Mouse (Mus musculus): Measurements from ENCODE around the gene Pla2g6. TPM values are rescaled to one million over a fixed set of nuclear protein-coding genes. Genes with fewer than 3 reads are reported as not detected.

Pla2g6 gene
- polyA plus RNA-seq, 1 experiment from 2014 or later = 12.7 TPM

GRCm38 (mm10) chr15:79360371-79360770 is 32.2 kb upstream of the Pla2g6 start:
- H3K27me3 ChIP-seq = peaks cover 7% of the 10 kb centered on the region; the same call in 1 of the 2 replicates
- H3K9me3 ChIP-seq = no peaks in the 10 kb centered on the region
- H3K36me3 ChIP-seq = peaks cover 45% of the 10 kb centered on the region
- peak overlapping the region; percentile 61 for H3K27ac ChIP-seq
- no peak for ATAC-seq (ENCODE audit: low FRiP score, low read depth)
- H3K9ac ChIP-seq = 0 out of 2 replicates have a peak overlapping the region, but pooled peaks have one; percentile 13
- peak overlapping the region; percentile 21 for H3K4me2 ChIP-seq (replicated peaks)
- no peak overlapping the region for H3K4me3 ChIP-seq
- WGBS = 52% methylated on average over 7 of the region's 7 CpGs
- peaks cover 44% of the 10 kb centered on the region for H3K4me1 ChIP-seq

DNA sequence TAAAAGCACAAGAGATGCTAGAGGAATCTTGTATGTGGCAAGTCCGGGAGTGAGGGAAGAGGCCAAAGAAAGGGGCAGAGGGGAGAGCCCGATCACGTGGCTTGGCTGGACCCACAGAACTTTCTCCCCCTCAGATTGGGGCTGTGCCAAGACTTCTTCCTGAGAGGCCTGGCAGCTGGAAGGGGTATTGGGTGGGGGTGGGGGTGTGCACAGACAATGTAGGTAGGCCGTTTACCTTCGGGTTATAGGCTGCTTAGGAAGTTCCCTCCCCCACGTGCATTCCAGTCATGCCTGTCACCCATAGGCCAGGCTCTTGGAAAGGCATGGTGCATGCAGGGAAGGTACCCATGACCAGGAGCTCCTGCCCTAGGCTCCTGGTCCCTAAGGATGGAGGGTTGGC is 31.8 kb upstream of the Pla2g6 start:
- ATAC-seq (ENCODE audit: low FRiP score, low read depth) = no peak
- no peaks in the 10 kb centered on the region for H3K9me3 ChIP-seq
- no peak overlapping the region for H3K4me3 ChIP-seq
- H3K36me3 ChIP-seq = peaks cover 41% of the 10 kb centered on the region
- WGBS = 32% methylated on average over 6 of the region's 6 CpGs
- H3K27me3 ChIP-seq = peaks cover 7% of the 10 kb centered on the region; the same call in 1 of the 2 replicates
- peak overlapping the region; percentile 21 for H3K4me2 ChIP-seq (replicated peaks)
- peak overlapping the region; percentile 61 for H3K27ac ChIP-seq
- peak overlapping the region; percentile 13; the same call in 1 of the 2 replicates for H3K9ac ChIP-seq
- peaks cover 44% of the 10 kb centered on the region for H3K4me1 ChIP-seq

GRCm38 (mm10) chr15:79357974-79358690 is 29.9 kb upstream of the Pla2g6 start:
- WGBS = 42% methylated on average over 12 of the region's 12 CpGs
- peak; percentile 21 for ATAC-seq (ENCODE audit: low FRiP score, low read depth)
- no peak overlapping the region; the same call in 1 of the 2 replicates for H3K9ac ChIP-seq
- no peaks in the 10 kb centered on the region for H3K9me3 ChIP-seq
- peak overlapping the region; percentile 99 for H3K4me2 ChIP-seq (replicated peaks)
- H3K27ac ChIP-seq = peak overlapping the region; percentile 52; the same call in 1 of the 2 replicates
- peak overlapping the region; percentile 50 for H3K4me3 ChIP-seq
- H3K36me3 ChIP-seq = peaks cover 23% of the 10 kb centered on the region
- peaks cover 7% of the 10 kb centered on the region; the same call in 1 of the 2 replicates for H3K27me3 ChIP-seq
- peaks cover 44% of the 10 kb centered on the region for H3K4me1 ChIP-seq

DNA sequence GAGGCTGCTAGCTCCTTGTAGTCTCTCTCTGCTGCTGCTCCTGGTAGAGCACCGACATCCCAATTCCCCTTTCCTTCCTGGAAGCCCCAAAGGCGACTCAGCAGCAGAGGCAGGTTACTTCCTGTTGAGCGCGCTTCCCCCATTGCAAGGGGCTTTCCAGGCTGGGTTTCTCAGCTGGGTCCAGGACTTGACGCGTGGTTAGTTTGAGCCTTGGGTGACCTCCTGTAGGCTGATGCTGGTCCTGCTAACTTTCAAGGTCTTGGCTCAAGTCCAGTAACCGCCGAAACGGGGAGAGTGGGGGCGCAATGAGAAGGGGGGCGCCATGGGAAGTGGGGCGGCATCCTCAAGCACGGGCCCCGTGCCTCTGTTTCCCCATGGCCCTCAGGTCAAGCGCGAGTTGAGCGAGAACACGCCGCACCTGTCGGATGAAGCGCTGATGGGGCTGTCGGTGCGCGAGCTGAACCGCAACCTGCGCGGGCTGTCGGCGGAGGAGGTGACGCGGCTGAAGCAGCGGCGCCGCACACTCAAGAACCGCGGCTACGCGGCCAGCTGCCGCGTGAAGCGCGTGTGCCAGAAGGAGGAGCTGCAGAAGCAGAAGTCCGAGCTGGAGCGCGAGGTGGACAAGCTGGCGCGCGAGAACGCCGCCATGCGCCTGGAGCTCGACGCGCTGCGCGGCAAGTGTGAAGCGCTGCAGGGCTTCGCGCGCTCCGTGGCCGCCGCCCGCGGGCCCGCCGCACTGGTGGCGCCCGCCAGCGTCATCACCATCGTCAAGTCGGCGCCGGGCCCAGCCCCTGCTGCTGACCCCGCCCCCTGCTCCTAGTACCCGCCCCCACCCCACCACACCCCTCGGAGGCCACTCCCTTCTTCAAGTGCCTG is 29.1 kb upstream of the Pla2g6 start:
- Histone ChIP-seq H3K9ac (peak overlapping the region; percentile 71), H3K4me3 (peak overlapping the region; percentile 50), H3K4me2 (replicated peaks) (peak overlapping the region; percentile 99), H3K36me3 (peaks cover 14% of the 10 kb centered on the region), H3K27me3 (peaks cover 7% of the 10 kb centered on the region; the same call in 1 of the 2 replicates), H3K4me1 (peaks cover 46% of the 10 kb centered on the region), H3K27ac (peak overlapping the region; percentile 3; the same call in 1 of the 2 replicates), H3K9me3 (no peaks in the 10 kb centered on the region)
- WGBS = under 1% methylated on average over 70 of the region's 77 CpGs
- ATAC-seq (ENCODE audit: low FRiP score, low read depth) = peak; percentile 85

DNA sequence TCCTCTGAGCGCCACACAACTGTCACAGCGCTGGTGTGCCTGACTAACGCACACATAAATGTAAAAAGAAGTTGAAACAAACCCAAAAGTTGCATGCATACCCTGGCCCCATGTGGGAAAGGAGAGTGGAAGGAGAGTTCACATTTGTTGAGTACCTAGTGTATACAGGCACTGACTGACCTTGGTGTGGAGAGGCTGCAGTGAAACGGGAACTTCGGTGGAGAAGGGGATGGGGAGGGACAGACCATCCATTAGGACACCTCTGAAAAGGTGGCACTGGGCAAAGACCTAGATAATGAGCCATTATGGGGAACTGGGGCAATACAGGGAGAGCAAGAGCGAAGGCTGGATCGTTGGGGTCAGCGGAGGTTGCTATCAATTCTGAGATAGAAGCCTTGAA is 28.3 kb upstream of the Pla2g6 start:
- H3K4me3 ChIP-seq = peak overlapping the region; percentile 50
- no peaks in the 10 kb centered on the region for H3K9me3 ChIP-seq
- no peak for ATAC-seq (ENCODE audit: low FRiP score, low read depth)
- H3K4me2 ChIP-seq (replicated peaks) = peak overlapping the region; percentile 99
- H3K4me1 ChIP-seq = peaks cover 53% of the 10 kb centered on the region
- H3K9ac ChIP-seq = no peak overlapping the region; the same call in 1 of the 2 replicates
- H3K36me3 ChIP-seq = peaks cover 6% of the 10 kb centered on the region
- no peak overlapping the region for H3K27ac ChIP-seq
- WGBS = 72% methylated on average over 8 of the region's 8 CpGs
- peaks cover 7% of the 10 kb centered on the region; the same call in 1 of the 2 replicates for H3K27me3 ChIP-seq

GRCm38 (mm10) chr15:79354619-79355018 is 26.4 kb upstream of the Pla2g6 start:
- Histone ChIP-seq H3K4me2 (replicated peaks) (no peak overlapping the region), H3K27me3 (peaks cover 7% of the 10 kb centered on the region; the same call in 1 of the 2 replicates), H3K4me1 (peaks cover 42% of the 10 kb centered on the region), H3K4me3 (no peak overlapping the region), H3K27ac (no peak overlapping the region), H3K9me3 (no peaks in the 10 kb centered on the region), H3K36me3 (no peaks in the 10 kb centered on the region), H3K9ac (no peak overlapping the region)
- no peak for ATAC-seq (ENCODE audit: low FRiP score, low read depth)
- 74% methylated on average over 4 of the region's 4 CpGs for WGBS

- Histone ChIP-seq H3K36me3 (no peaks in the 10 kb centered on the region), H3K9me3 (no peaks in the 10 kb centered on the region), H3K4me2 (replicated peaks) (no peak overlapping the region), H3K4me3 (no peak overlapping the region), H3K4me1 (peaks cover 42% of the 10 kb centered on the region), H3K27me3 (peaks cover 7% of the 10 kb centered on the region; the same call in 1 of the 2 replicates), H3K27ac (no peak overlapping the region), H3K9ac (no peak overlapping the region)
- ATAC-seq (ENCODE audit: low FRiP score, low read depth) = no peak
- 87% methylated on average over 5 of the region's 5 CpGs for WGBS
Measured at GRCm38 (mm10) chr15:79353690-79354305, 25.6 kb upstream of the Pla2g6 start.

GRCm38 (mm10) chr15:79352479-79352878 is 24.3 kb upstream of the Pla2g6 start:
- 77% methylated on average over 6 of the region's 6 CpGs for WGBS
- Histone ChIP-seq H3K9me3 (no peaks in the 10 kb centered on the region), H3K27ac (no peak overlapping the region), H3K27me3 (peaks cover 7% of the 10 kb centered on the region; the same call in 1 of the 2 replicates), H3K9ac (no peak overlapping the region), H3K4me2 (replicated peaks) (no peak overlapping the region), H3K36me3 (no peaks in the 10 kb centered on the region), H3K4me3 (no peak overlapping the region), H3K4me1 (peaks cover 41% of the 10 kb centered on the region)
- no peak for ATAC-seq (ENCODE audit: low FRiP score, low read depth)

DNA sequence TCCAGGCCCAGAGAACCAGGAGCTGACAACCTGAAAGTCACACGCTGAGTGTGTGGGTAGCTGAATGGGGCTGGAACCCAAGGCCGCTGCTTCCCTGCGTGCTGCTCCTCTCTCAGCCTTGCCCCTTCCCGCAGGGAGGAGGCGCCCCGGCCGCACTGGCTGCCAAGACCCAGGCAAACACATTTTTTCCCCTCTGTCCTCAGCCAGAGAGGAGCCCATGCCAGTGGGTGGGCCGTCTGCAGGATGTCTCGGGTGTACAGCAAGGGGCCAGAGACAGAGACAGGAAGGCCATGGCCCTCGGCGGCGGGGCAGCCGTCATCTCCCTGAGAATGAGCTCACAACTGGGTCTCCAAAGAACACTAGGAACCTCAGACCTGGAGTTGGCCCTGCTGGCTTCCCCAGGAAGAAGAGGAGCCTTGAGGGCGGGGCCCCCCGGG is 23.2 kb upstream of the Pla2g6 start:
- Histone ChIP-seq H3K36me3 (no peaks in the 10 kb centered on the region), H3K27me3 (peaks cover 4% of the 10 kb centered on the region; the same call in 1 of the 2 replicates), H3K9me3 (no peaks in the 10 kb centered on the region), H3K4me1 (peaks cover 33% of the 10 kb centered on the region), H3K27ac (peak overlapping the region; percentile 52; the same call in 1 of the 2 replicates), H3K9ac (peak overlapping the region; percentile 43; the same call in 1 of the 2 replicates), H3K4me2 (replicated peaks) (peak overlapping the region; percentile 23; the same call in 1 of the 2 replicates), H3K4me3 (no peak overlapping the region)
- WGBS = 27% methylated on average over 15 of the region's 15 CpGs
- no peak for ATAC-seq (ENCODE audit: low FRiP score, low read depth)

DNA sequence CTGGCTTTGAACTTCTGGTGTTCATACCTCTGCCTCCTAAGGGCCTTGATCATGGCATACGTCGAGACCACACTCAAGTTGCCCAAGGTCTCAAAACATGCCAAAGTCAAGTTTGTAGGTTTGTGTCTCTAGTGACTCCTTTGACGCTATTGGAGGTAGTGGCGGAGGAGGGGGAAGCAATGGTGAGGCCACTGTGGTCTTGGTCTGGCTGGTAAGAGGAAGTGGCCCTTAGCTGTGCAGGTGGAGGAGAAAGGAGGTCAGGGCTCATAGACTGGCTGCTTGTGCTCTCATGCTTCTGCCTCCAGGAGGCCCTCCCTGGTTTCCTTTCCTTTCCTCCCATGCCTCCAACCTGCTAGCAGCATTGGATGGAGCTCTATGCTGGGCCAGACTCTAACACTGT is 22.7 kb upstream of the Pla2g6 start:
- peaks cover 31% of the 10 kb centered on the region for H3K4me1 ChIP-seq
- H3K9me3 ChIP-seq = no peaks in the 10 kb centered on the region
- WGBS = 92% methylated on average over 4 of the region's 4 CpGs
- H3K4me2 ChIP-seq (replicated peaks) = peak overlapping the region; percentile 23; the same call in 1 of the 2 replicates
- 0 out of 2 replicates have a peak overlapping the region, but pooled peaks have one; percentile 43 for H3K9ac ChIP-seq
- no peaks in the 10 kb centered on the region for H3K27me3 ChIP-seq
- no peak overlapping the region for H3K27ac ChIP-seq
- ATAC-seq (ENCODE audit: low FRiP score, low read depth) = no peak
- H3K36me3 ChIP-seq = no peaks in the 10 kb centered on the region
- no peak overlapping the region for H3K4me3 ChIP-seq

- H3K9ac ChIP-seq = peak overlapping the region; percentile 74
- H3K27ac ChIP-seq = no peak overlapping the region
- peaks cover 31% of the 10 kb centered on the region for H3K4me1 ChIP-seq
- H3K4me2 ChIP-seq (replicated peaks) = peak overlapping the region; percentile 91
- ATAC-seq (ENCODE audit: low FRiP score, low read depth) = no peak
- peak overlapping the region; percentile 80 for H3K4me3 ChIP-seq
- H3K36me3 ChIP-seq = no peaks in the 10 kb centered on the region
- no peaks in the 10 kb centered on the region for H3K9me3 ChIP-seq
- WGBS = 43% methylated on average over 8 of the region's 8 CpGs
- H3K27me3 ChIP-seq = no peaks in the 10 kb centered on the region
Measured at GRCm38 (mm10) chr15:79348651-79349050, 20.5 kb upstream of the Pla2g6 start.
